Mouse (Mus musculus) lung, embryonic 15.5 days (tissue): ENCODE results near the gene Lancl3. TPM values are rescaled to one million over a fixed set of nuclear protein-coding genes. Genes with fewer than 3 reads are reported as not detected.
"Not testable (repeated sequence)": the region's sequence is repeated elsewhere in the genome, so short reads cannot be mapped to it uniquely, and the experiment has no call there.

ENCODE experiments used
- ATAC-seq: fragments of 200-750 bp; cut with Nextera tagmentation; 2 replicates; pipeline ENCODE4 v1.8.0; 2017; ENCODE audit warnings: moderate number of reproducible peaks, borderline replicate concordance; ENCODE audit not compliant: low FRiP score, low TSS enrichment; ENCODE audit errors: extremely low read depth
- H3K27ac ChIP-seq: fragments of 300-500 bp; sonication (generic); 2 replicates; pipeline ENCODE4 v1.5.1; 2015; ENCODE audit warnings: moderate library complexity, mild to moderate bottlenecking, inconsistent platforms
- H3K27me3 ChIP-seq: fragments of 300-500 bp; sonication (generic); 2 replicates; pipeline ENCODE4 v1.6.1; 2015; ENCODE audit warnings: inconsistent platforms
- H3K36me3 ChIP-seq: fragments of 300-500 bp; sonication (generic); 2 replicates; pipeline ENCODE4 v1.6.1; 2015; ENCODE audit warnings: inconsistent platforms
- H3K4me1 ChIP-seq: fragments of 300-500 bp; sonication (generic); 2 replicates; pipeline ENCODE4 v1.6.1; 2015; ENCODE audit warnings: inconsistent platforms
- H3K4me2 ChIP-seq: fragments of 300-500 bp; sonication (generic); 2 replicates; pipeline ENCODE4 v1.6.1; 2015; ENCODE audit warnings: inconsistent platforms, mild to moderate bottlenecking, moderate library complexity
- H3K4me3 ChIP-seq: fragments of 300-500 bp; sonication (generic); 2 replicates; pipeline ENCODE4 v1.5.1; 2015; ENCODE audit warnings: mild to moderate bottlenecking, inconsistent platforms
- H3K9ac ChIP-seq: fragments of 300-500 bp; sonication (generic); 2 replicates; pipeline ENCODE4 v1.6.1; 2015; ENCODE audit warnings: inconsistent platforms
- H3K9me3 ChIP-seq: fragments of 300-500 bp; sonication (generic); 2 replicates; pipeline ENCODE4 v1.6.1; 2016; ENCODE audit warnings: inconsistent platforms
- WGBS: fragments of 180-500 bp; shearing (Covaris S2); methylation state at CpG from one replicate; pipeline ENCODE4 v1.1.7; 2015; 5-methylcytosine and 5-hydroxymethylcytosine counted together
- polyA plus RNA-seq: library from polyadenylated mRNA; unstranded; fragments of >200 nt; fragmentation: Nextera tagmentation; extraction: Ambion mirVana; gene quantifications from 2 replicates; pipeline ENCODE4 v1.2.1, GENCODE M21; 2015

Lancl3 gene
- polyA plus RNA-seq, 1 experiment from 2014 or later = 1.1 TPM

GRCm38 (mm10) chrX:9272460-9273361 lies 73.0 kb downstream of the Lancl3 start, which contains the start of gene Xk:
Gene Xk (plus strand): TSS chrX:9272756.
- ATAC-seq = peak; percentile 88
- H3K27ac ChIP-seq = peak within 1 kb of the TSS; percentile 47
- H3K27me3 ChIP-seq = peaks cover 6% of the 10 kb centered on the region; the same call in 1 of the 2 replicates
- no peaks in the 10 kb centered on the region for H3K36me3 ChIP-seq
- H3K4me3 ChIP-seq = peak within 1 kb of the TSS; percentile 56
- H3K4me2 ChIP-seq = peak within 1 kb of the TSS; percentile 57
- H3K9ac ChIP-seq = peak within 1 kb of the TSS; percentile 46
- no peaks in the 10 kb centered on the region for H3K4me1 ChIP-seq
- no peaks in the 10 kb centered on the region for H3K9me3 ChIP-seq
- 11% methylated on average over 48 of the region's 94 CpGs for WGBS

DNA sequence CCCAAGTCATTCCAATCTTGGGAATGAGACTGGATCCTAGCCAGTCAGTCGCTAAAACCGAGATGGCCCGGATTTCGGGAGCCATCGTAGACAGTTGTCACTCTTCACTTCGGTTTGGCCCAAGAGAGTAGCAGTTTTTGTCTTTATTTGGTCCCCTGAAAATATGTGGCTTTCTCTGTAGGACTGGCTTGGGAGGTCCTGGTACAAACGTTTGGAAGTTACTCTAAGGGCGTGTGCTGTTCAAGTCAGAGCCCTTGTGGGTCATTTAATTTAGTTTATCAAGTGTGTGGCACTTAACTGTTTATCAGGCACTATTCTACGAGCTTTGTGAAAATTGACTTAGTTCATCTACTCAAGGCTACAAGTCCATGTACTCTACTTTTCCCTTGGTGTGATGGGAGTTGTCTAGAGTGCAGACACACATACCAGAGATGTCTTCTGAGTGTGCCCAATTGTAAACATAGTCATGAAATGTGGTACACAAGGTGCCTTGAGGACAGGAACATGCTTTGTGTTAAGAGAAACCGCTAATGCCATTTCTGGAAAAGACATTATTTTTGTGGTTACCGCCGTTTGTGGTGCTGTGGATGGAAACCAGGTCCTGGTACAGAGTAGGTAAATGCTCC lies 73.8 kb downstream of the Lancl3 start:
- H3K4me2 ChIP-seq = peak overlapping the region; percentile 57
- no peak overlapping the region for H3K27ac ChIP-seq
- no peaks in the 10 kb centered on the region for H3K9me3 ChIP-seq
- no peak overlapping the region for H3K9ac ChIP-seq
- peak overlapping the region; percentile 56 for H3K4me3 ChIP-seq
- no peaks in the 10 kb centered on the region for H3K36me3 ChIP-seq
- H3K4me1 ChIP-seq = no peaks in the 10 kb centered on the region
- H3K27me3 ChIP-seq = peaks cover 6% of the 10 kb centered on the region; the same call in 1 of the 2 replicates
- 60% methylated on average over 12 of the region's 12 CpGs for WGBS
- ATAC-seq = no peak

GRCm38 (mm10) chrX:9274321-9274720 lies 74.6 kb downstream of the Lancl3 start:
- Histone ChIP-seq H3K4me2 (no peak overlapping the region), H3K9me3 (no peaks in the 10 kb centered on the region), H3K27ac (no peak overlapping the region), H3K4me3 (no peak overlapping the region), H3K9ac (no peak overlapping the region), H3K27me3 (peaks cover 6% of the 10 kb centered on the region; the same call in 1 of the 2 replicates), H3K4me1 (no peaks in the 10 kb centered on the region), H3K36me3 (no peaks in the 10 kb centered on the region)
- no peak for ATAC-seq
- WGBS = 76% methylated on average over 8 of the region's 8 CpGs

DNA sequence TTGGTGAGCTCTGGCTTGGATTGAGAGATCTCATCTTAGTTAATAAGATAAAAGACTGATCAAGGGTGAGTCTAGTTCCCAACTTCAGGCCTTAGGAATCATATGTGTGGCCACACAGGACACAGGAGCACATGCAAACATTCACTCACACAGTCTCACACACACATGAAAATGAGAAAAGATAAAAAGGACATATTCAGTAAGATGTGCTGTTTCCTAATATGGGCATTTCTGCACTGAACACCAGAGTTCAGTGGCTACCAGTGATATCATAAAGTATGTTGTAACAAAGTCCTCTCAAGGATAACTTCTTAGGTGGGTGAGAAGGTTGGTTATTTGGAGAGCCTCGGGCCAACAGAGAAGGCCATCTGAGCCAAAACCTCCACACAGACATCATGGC lies 83.8 kb downstream of the Lancl3 start, which contains the start of gene H2al1m:
H2al1m (plus strand) TSS at position 301 of the 400 bp plus-strand sequence.
- not testable (repeated sequence) for H3K9ac ChIP-seq, H3K27ac ChIP-seq, H3K9me3 ChIP-seq, H3K4me3 ChIP-seq, H3K27me3 ChIP-seq, H3K36me3 ChIP-seq, H3K4me1 ChIP-seq, H3K4me2 ChIP-seq, ATAC-seq
- WGBS = no CpG with 5 or more reads among the region's 1 CpGs

DNA sequence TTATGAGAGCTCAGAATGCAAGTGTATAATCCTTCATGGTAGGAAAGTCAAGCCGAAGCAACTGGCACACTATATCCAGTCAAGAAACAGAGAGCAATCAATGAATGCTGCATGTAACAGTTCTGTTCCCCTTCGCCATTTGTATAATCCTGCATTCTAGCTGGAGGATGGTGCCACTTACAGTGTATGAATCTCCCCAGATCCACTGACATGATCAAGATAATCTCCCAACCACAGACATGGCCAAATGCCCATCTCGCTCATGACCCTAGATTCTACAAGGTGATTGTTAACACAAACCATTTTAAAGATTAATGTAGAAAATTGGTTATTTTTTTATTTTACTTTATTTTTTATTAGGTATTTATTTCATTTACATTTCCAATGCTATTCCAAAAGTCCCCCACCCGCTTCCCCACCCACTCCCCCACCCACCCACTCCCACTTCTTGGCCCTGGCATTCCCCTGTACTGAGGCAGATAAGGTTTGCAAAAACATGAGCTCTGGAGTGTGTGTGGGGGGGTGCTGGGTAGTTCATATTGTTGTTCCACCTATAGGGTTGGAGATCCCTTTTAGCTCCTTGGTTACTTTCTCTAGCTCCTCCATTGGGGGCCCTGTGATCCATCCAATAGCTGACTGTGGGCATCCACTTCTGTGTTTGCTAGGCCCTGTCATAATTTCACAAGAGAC lies 93.6 kb downstream of the Lancl3 start:
- 79% methylated on average over 4 of the region's 4 CpGs for WGBS
- H3K27ac ChIP-seq, H3K9me3 ChIP-seq, ATAC-seq, H3K9ac ChIP-seq, H3K4me2 ChIP-seq, H3K36me3 ChIP-seq, H3K27me3 ChIP-seq, H3K4me1 ChIP-seq, H3K4me3 ChIP-seq: not testable (repeated sequence)

DNA sequence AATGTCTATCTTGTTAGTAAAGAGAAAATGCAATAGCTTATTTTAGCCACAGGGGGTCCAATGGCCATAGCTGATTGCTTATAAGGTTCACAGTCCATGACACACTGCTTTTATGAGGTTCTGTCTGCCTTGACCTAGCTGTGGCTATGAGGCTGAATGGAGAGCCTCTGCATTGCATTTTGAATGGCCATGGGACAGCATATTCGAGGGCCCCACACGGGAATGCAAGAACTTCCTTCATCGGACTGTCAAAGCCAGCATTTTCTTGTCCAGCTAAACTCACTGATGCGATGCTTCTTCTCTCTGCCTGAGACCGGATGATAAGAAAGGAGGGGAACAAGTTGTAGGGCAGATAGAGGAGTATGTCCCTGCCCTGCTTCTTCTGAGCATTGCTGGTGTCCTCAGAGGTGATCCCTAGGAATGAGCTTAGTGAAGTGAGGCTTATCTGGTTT lies 98.7 kb downstream of the Lancl3 start:
- 86% methylated on average over 5 of the region's 5 CpGs for WGBS
- H3K9me3 ChIP-seq = no peaks in the 10 kb centered on the region
- H3K4me2 ChIP-seq = no peak overlapping the region
- H3K27ac ChIP-seq = no peak overlapping the region
- no peak overlapping the region for H3K4me3 ChIP-seq
- H3K27me3 ChIP-seq = no peaks in the 10 kb centered on the region
- H3K9ac ChIP-seq = no peak overlapping the region
- ATAC-seq = no peak
- H3K36me3 ChIP-seq = no peaks in the 10 kb centered on the region
- H3K4me1 ChIP-seq = no peaks in the 10 kb centered on the region

GRCm38 (mm10) chrX:9302791-9303190 lies 103.1 kb downstream of the Lancl3 start:
- H3K36me3 ChIP-seq = no peaks in the 10 kb centered on the region
- 74% methylated on average over 5 of the region's 5 CpGs for WGBS
- no peak for ATAC-seq
- H3K4me3 ChIP-seq = no peak overlapping the region
- no peak overlapping the region for H3K9ac ChIP-seq
- no peak overlapping the region for H3K27ac ChIP-seq
- no peaks in the 10 kb centered on the region for H3K27me3 ChIP-seq
- no peak overlapping the region for H3K4me2 ChIP-seq
- H3K4me1 ChIP-seq = no peaks in the 10 kb centered on the region
- H3K9me3 ChIP-seq = no peaks in the 10 kb centered on the region

- Histone ChIP-seq H3K4me2 (no peak overlapping the region), H3K4me3 (no peak overlapping the region), H3K27me3 (no peaks in the 10 kb centered on the region), H3K4me1 (no peaks in the 10 kb centered on the region), H3K9me3 (no peaks in the 10 kb centered on the region), H3K36me3 (no peaks in the 10 kb centered on the region), H3K27ac (no peak overlapping the region), H3K9ac (no peak overlapping the region)
- ATAC-seq = no peak
- 59% methylated on average over 1 of the region's 1 CpGs for WGBS
Measured at GRCm38 (mm10) chrX:9303455-9303854, 103.8 kb downstream of the Lancl3 start.

GRCm38 (mm10) chrX:9316457-9316856 lies 116.8 kb downstream of the Lancl3 start:
- not testable (repeated sequence) for H3K27me3 ChIP-seq, H3K4me2 ChIP-seq, H3K4me1 ChIP-seq, ATAC-seq, H3K9ac ChIP-seq, H3K27ac ChIP-seq, H3K36me3 ChIP-seq, H3K4me3 ChIP-seq, H3K9me3 ChIP-seq
